Mouse (Mus musculus) heart, postnatal 14 days (tissue): ENCODE measurements around the gene Lmod1. TPM values are rescaled to one million over a fixed set of nuclear protein-coding genes. Genes with fewer than 3 reads are reported as not detected.

Experiments
- DNase-seq, 2 experiments: peaks; one replicate each; pipeline ENCODE4 v3.0.0; 2021 to 2022
- intact Hi-C: fragments of 180-260 bp; cut with DNase I; formaldehyde crosslinking; loops from one replicate; pipeline ENCODE4 v1.15.1; 2025
- long read RNA-seq, 2 experiments: library from polyadenylated mRNA; stranded (forward); transcript quantifications; one replicate each; pipeline ENCODE4 v2.0.0; 2021
- total RNA-seq, 2 experiments: library from RNA; stranded (reverse); gene quantifications; 2 replicates each; pipeline ENCODE4 v1.2.3; 2021

Gene Lmod1
- total RNA-seq: 1 to 10 TPM; 1.9 to 3.0 TPM
- long read RNA-seq, experiment 1, partial matches to known transcripts: 0 of 3 reads
- long read RNA-seq, experiment 1, other reads (novel, unspliced or antisense): 1 of 3 reads
- long read RNA-seq, experiment 2, partial matches to known transcripts: 0 of 5 reads
- long read RNA-seq, experiment 2, other reads (novel, unspliced or antisense): 1 of 5 reads

DNA sequence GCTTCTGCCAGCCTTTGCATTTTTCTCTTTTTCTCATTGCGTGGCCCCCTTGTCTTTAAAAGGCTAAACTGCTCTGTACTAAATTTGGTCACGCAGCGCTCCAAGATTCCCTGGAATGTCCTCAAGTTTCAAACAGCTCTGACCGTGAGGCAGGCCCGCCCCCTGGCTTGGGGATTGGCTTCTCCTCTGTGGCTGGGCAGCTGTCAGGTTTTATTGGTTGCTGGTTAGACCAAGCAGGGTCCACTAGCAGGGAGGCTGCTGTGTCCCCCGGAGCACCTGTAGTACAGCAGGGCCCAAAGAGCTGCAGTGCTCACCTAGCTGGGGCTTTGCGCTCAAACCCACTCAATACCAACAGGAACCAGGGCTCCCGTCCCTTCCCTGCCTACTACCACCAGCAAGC lies at the start of gene Lmod1:
Lmod1 (plus strand) TSS at position 237 of the 400 bp plus-strand sequence.
- intact Hi-C loops: no loop called here
- DNase-seq: peak; percentile 26 to 41

GRCm38 (mm10) chr1:135280646-135281045 lies 44.0 kb upstream of the Lmod1 start:
- DNase-seq: peak; percentile 69 to 78
- intact Hi-C loops: loop anchor here (10.0 kb wide), 1 partner anchor 316 kb away; the partner anchor contains the start of gene Ube2t

DNA sequence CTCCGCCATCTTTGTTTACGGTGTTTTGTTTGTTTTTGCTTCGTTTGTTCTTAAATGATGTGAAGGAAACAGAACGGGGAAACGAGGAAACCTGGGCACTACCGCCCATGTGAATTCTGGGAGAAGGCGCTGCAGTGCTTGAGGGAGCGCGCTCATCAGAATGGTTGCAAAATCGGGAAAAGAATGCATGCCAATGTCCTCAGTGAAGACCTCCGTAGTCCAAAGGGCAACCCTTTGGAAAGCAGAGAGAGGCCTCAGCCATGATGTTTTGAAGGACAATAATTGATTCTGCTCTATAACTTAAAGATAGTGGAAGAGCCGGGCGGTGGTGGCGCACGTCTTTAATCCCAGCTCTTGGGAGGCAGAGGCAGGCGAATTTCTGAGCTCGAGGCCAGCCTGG lies 42.8 kb upstream of the Lmod1 start:
- no peak for DNase-seq
- intact Hi-C loops: loop anchor here (2.0 to 10.0 kb wide), 2 partner anchors 23 to 317 kb away; partner anchors contain the start of genes Elf3 and Ube2t

DNA sequence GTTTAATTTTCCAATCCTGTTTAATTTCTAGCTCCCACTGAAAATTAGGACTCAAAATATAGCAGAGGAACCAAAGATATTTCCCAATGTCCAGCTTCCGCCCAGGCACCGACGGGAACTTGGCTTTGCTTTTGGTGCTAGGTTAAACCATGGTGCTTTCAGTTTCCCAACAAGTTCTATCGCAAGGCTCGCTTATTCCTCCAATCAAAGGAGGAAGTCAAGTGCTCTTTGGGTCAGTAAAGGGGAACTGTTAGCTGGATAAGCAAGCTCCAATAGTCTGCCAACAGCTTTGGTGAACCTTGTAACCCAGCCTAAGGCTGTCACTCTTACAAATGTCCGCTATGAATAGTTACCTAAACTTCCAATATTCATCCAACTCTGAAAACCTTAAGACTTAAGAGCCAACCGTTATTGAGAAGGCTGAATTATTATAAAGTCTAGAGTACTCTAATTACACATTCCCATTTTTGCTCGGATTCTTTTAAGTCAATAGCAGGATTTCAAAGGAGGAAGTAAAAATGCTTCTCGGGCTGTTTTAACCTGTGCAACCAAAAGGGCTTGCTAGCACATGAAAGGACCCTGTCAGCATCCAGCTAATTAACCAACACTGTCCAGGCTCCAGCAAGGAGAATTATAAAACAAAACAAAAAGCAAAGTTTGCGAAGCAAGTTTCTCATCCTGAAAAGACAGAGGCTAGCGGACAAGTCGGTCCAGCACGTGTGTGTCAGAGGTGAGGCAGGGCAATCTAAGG lies 41.9 kb upstream of the Lmod1 start:
- intact Hi-C loops: loop anchor here (2.0 to 10.0 kb wide), 2 partner anchors 24 to 318 kb away; partner anchors contain the start of genes Elf3 and Ube2t
- DNase-seq: peak; percentile 18 to 21

- DNase-seq: peak in 1 of 2 experiments; percentile 46
- intact Hi-C loops: loop anchor here (2.0 to 10.0 kb wide), 2 partner anchors 25 to 319 kb away; partner anchors contain the start of genes Elf3 and Ube2t
These were observed 41.3 kb upstream of the Lmod1 start for GRCm38 (mm10) chr1:135283287-135283825.

- intact Hi-C loops: loop anchor here (2.0 to 10.0 kb wide), 2 partner anchors 25 to 319 kb away; partner anchors contain the start of genes Elf3 and Ube2t
- DNase-seq: peak; percentile 77 to 79
These were observed 40.7 kb upstream of the Lmod1 start, which contains the start of gene Rnpep for GRCm38 (mm10) chr1:135283826-135284291. Gene Rnpep, minus strand, starts transcription at chr1:135284084.

DNA sequence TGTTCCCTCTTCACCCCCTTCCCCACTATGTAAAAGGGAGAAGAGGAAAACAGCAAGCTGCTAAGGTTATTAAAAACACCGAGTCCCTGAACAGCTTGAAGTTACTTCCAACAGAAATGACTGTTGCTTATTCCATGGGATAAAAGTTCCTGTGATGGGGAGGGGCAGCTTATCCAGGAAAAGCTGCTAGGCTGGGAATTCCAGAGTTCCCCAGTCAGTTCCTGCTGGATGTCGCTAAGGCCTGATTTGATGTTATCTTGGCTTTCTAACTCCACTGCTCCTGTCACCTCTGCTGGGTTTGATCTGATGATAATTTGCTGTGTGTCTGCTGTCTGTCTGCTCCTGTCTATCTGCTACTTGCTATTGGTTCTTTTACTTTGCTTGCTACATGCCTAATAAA lies 38.3 kb upstream of the Lmod1 start:
- no peak for DNase-seq
- intact Hi-C loops: loop anchor here (2.0 to 10.0 kb wide), 2 partner anchors 26 to 322 kb away; partner anchors contain the start of genes Timm17a and Ube2t

- DNase-seq: no peak
- intact Hi-C loops: no loop called here
These were observed 33.7 kb upstream of the Lmod1 start for GRCm38 (mm10) chr1:135290908-135291307.

DNA sequence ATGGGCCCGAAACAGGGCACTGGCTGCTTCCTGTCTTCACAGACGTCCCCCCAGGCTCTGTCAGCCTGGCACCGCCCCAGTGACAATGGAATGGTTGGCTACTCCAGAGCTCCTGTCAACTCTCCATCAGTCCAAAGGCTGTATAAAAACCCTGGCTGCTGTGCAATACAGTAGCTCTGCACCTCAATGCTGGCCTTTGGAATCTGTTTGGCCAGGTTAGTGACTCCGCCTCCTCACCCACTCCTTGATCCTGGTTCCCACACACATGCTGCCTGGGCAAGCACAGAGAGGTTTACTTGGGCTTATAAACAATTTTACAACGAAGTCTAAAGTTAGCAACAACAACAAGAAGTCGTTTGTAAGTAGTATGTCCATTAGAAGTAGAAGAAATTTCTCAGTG lies 13.3 kb upstream of the Lmod1 start:
- DNase-seq: no peak
- intact Hi-C loops: loop anchor here (5.0 kb wide), 1 partner anchor 34 kb away; no protein-coding TSS in a partner anchor

DNA sequence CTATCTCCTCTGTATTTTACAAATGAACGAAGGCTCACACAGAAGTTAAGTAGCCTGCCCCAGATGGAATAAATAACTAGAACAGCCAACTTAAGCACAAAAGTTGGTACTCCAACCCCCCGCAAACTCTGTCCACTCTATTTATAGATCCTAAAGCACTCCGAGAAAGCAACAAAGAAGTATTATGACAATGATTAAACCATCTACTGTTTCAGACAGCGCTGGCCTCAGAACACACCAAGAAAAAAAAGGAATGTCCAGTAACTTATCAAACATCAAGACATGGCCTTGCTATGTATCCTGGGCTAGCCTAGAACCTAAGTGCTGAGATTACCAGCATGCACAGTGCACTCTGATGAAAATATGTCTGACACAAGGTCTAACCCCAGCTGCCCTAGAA lies 12.4 kb upstream of the Lmod1 start:
- no peak for DNase-seq
- intact Hi-C loops: loop anchor here (2.0 to 5.0 kb wide), 2 partner anchors 25 to 35 kb away; no protein-coding TSS in a partner anchor

GRCm38 (mm10) chr1:135313284-135314031 lies 11.1 kb upstream of the Lmod1 start, which contains the start of gene Timm17a:
Gene Timm17a, minus strand, starts transcription at chr1:135313778.
- DNase-seq: peak; percentile 92 to 94
- intact Hi-C loops: loop anchor here (2.0 to 5.0 kb wide), 2 partner anchors 27 to 36 kb away; no protein-coding TSS in a partner anchor

- intact Hi-C loops: no loop called here
- no peak for DNase-seq
These were observed 1.2 kb upstream of the Lmod1 start for GRCm38 (mm10) chr1:135323367-135323901.

GRCm38 (mm10) chr1:135325934-135326333 lies 1.3 kb downstream of the Lmod1 start:
- intact Hi-C loops: no loop called here
- DNase-seq: no peak

DNA sequence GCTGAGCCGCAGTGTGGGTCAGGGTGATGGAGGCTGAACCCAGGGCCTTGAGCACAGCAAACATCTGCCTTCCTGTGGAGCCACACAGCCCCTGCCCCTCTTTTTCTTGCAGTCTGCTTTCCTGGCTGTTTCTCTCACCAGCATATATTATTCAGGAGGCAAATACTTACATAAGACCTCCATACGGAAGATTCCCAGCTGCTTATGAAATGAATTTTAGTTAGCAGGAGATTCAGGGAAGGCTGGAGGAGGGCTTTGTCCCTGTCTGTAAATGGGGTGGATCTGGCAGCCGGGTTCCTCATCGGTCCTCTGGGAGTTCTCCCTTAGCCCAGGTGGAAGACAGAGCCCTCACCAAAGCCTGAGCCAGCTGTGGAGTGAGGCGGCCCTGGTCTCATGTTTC lies 3.8 kb downstream of the Lmod1 start:
- no peak for DNase-seq
- intact Hi-C loops: no loop called here

DNA sequence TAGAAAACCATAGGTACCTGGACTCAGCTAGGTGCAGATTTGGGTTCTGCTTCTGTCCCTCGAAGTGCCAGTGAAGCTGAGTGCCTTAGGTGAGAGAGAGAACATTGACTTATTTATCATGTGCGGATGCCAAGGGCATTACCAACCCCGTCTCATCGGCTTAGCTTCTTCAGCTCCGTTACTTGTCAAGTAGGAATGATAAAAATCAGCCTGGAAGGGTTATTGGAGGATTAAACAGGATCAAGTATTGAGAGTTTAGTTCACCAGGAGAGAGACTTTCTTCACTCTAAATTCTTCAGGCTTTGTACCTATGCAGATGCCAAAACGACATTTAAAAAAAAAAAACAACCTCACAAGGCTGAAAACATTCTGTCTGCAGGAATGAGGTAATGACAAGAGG lies 6.0 kb downstream of the Lmod1 start:
- DNase-seq: no peak
- intact Hi-C loops: no loop called here

- intact Hi-C loops: no loop called here
- DNase-seq: no peak
These were observed 17.3 kb downstream of the Lmod1 start for GRCm38 (mm10) chr1:135341947-135342346.

- DNase-seq: no peak
- intact Hi-C loops: no loop called here
These were observed 19.4 kb downstream of the Lmod1 start for GRCm38 (mm10) chr1:135344026-135344425.

GRCm38 (mm10) chr1:135346891-135347290 lies 22.3 kb downstream of the Lmod1 start:
- no peak for DNase-seq
- intact Hi-C loops: no loop called here

DNA sequence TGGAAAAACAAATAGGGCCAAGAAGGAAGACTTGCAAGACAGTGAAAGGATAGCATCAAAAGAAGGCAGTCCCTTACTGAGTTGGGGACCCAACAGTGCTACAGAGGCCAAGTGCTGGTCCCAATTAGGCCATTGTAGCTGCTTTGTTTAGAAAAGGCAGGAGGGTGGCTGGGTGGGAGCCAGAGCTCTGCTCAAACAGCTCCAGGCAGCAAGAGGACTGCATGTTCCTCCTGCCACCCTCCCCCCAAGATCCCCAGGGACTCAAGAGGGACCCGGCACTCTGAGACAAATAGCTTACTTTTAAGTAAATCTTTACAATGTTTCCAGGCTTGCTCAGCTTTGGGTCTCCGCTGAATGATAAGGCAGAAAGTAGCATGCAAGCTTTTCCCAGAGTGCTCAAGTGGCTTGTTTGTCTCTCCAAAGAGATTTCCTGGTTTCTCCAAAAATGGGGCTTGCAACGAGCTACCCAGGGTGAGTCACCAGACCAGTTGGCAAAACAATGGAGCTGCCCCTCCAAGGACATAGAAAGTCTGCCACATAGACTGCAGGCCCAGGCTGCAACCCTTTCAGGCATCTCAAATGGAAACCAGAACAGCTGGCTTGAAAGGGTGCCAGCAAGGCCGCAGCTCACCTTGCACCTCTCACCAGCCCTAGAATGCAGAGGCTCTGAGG lies 23.0 kb downstream of the Lmod1 start:
- intact Hi-C loops: no loop called here
- DNase-seq: peak; percentile 42 to 50
